Mouse (Mus musculus): Measurements from ENCODE around the gene Gm1043.

DNA sequence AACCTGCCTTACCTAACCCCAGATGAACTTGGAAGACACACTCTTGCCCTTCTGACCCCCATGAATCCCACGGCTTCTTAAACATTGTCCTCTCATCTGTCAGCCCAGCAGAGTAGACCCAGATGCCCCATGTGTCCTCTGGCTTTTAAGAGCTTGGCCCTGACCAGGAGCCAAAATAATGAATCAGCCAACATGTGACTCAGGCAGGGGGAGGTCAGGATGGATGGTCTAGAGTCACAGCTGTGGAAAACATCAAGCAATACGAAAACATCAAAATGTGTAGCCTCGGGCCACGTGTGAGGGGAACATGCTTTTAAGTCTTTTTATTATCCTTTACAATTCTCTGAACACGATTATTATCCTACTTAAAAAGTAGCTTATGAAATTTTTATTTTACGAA, 178.6 kb downstream of the Gm1043 start:
- no peak for TF ChIP-seq GATA1 (IDR thresholded peaks at IDR 0.05; ENCODE audit: low read length)
- TF ChIP-seq TAL1 (IDR thresholded peaks at IDR 0.05; ENCODE audit: low read length): no peak
